Mouse (Mus musculus): ENCODE measurements at regions not wholly inside any gene's neighbourhood (a gene's known extent, or its start where the extent isn't known, plus 50 kb on each side); places are given as distances from the start of the nearest gene placed in this dataset.

GRCm38 (mm10) chrX:97141170-97142085 is 69.0 kb downstream of the Pgr15l start:
- DNase-seq, result peak in 1 of 2 experiments; percentile 1

GRCm38 (mm10) chrX:97142237-97142636 is 69.8 kb downstream of the Pgr15l start:
- DNase-seq, result no peak

- DNase-seq, result no peak
These were observed 83.8 kb downstream of the Pgr15l start for GRCm38 (mm10) chrX:97156155-97156554.
